Mouse (Mus musculus): ENCODE results near the gene Adam11.

DNA sequence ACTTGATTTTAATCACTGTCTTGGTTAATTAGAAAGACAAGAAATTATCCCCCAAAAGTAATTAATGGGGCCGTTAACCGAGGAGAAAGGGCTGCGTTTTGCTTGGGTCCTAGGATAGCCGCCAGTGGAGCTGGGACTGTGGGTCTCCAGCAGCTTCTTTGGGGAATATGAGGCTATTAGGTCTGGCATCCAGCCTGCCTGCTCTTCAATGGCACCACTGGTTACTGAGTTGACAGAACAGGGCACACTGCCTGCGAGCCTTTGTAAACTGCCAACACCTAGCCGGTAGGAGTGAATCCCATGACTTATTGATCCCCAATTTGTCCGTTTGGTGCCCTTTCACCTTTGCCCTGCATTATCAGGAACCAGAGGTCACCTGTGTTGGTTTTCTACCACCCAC is 19.2 kb upstream of the Adam11 start:
- TF ChIP-seq CTCF (IDR thresholded peaks at IDR 0.05; ENCODE audit: borderline replicate concordance, insufficient read depth, low read length), result no peak
- no peak for TF ChIP-seq POLR2A (IDR thresholded peaks at IDR 0.05; ENCODE audit: low read depth, low read length)
